Mouse (Mus musculus) heart, embryonic 16.5 days (tissue): ENCODE data around the gene Zp1. TPM values are rescaled to one million over a fixed set of nuclear protein-coding genes. Genes with fewer than 3 reads are reported as not detected.
A peak's percentile ranks its signal among the peaks of the same experiment; 100 is the strongest.

Experiments
- ATAC-seq: fragments of 200-750 bp; cut with Nextera tagmentation; replicated peaks from 2 replicates; pipeline ENCODE4 v1.8.0; 2017; ENCODE audit warnings: moderate number of reproducible peaks; ENCODE audit not compliant: insufficient read depth, low FRiP score; ENCODE audit errors: extremely low read depth
- H3K27ac ChIP-seq: fragments of 300-500 bp; sonication (generic); 2 replicates; pipeline ENCODE4 v1.5.1; 2014; ENCODE audit warnings: mild to moderate bottlenecking, low read length, control low read depth, moderate library complexity
- H3K27me3 ChIP-seq: fragments of 300-500 bp; sonication (generic); 2 replicates; pipeline ENCODE4 v1.6.1; 2014; ENCODE audit warnings: low read length, mixed read lengths; ENCODE audit not compliant: control insufficient read depth, insufficient read depth
- H3K36me3 ChIP-seq: fragments of 300-500 bp; sonication (generic); 2 replicates; pipeline ENCODE4 v1.6.1; 2014; ENCODE audit not compliant: control insufficient read depth, insufficient read depth
- H3K4me1 ChIP-seq: fragments of 300-500 bp; sonication (generic); 2 replicates; pipeline ENCODE4 v1.6.1; 2014; ENCODE audit warnings: low read length, mixed read lengths; ENCODE audit not compliant: control insufficient read depth, insufficient read depth
- H3K4me2 ChIP-seq: fragments of 300-500 bp; sonication (generic); 2 replicates; pipeline ENCODE4 v1.6.1; 2014; ENCODE audit warnings: low read depth, mild to moderate bottlenecking, control low read depth, low read length
- H3K4me3 ChIP-seq: fragments of 300-500 bp; sonication (generic); 2 replicates; pipeline ENCODE4 v1.5.1; 2014; ENCODE audit warnings: mild to moderate bottlenecking, control low read depth, low read length
- H3K9ac ChIP-seq: fragments of 300-500 bp; sonication (generic); 2 replicates; pipeline ENCODE4 v1.6.1; 2014; ENCODE audit warnings: low read length, control low read depth
- H3K9me3 ChIP-seq: fragments of 300-500 bp; sonication (generic); replicated peaks from 2 replicates; pipeline ENCODE4 v1.6.1; 2016; ENCODE audit warnings: low read length; ENCODE audit not compliant: control insufficient read depth
- WGBS: fragments of 180-500 bp; shearing (Covaris S2); extraction: QIAGEN DNeasy Blood & Tissue Kit; methylation state at CpG from one replicate; pipeline ENCODE4 v1.1.7; 2014; 5-methylcytosine and 5-hydroxymethylcytosine counted together
- polyA plus RNA-seq: library from polyadenylated mRNA; unstranded; fragments of >200 nt; fragmentation: Nextera tagmentation; extraction: Ambion mirVana; gene quantifications from 2 replicates; pipeline ENCODE4 v1.2.1, GENCODE M21; 2015

Zp1 gene
- polyA plus RNA-seq, 1 experiment from 2014 or later: 0.14 TPM

DNA sequence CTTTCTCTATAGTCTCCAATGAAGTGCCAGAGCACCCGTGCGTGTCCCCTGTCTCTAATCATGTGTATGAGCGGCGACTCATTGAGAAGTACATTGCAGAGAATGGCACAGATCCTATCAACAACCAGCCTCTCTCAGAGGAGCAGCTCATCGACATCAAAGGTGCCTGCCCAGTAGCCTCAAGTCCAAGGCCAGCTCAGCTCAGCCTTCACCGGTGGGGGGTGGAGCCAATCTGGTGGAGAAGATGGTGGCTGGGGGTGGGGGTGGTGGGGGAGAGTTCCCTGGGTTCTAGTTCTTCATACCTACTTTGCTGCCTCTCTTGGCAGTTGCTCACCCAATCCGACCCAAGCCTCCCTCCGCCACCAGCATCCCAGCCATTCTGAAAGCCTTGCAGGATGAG is 22.9 kb downstream of the Zp1 start:
- H3K4me3 ChIP-seq: peak overlapping the region; percentile 79
- H3K4me1 ChIP-seq: peaks cover 18% of the 10 kb centered on the region
- no peaks in the 10 kb centered on the region for H3K27me3 ChIP-seq
- H3K36me3 ChIP-seq: peaks cover 38% of the 10 kb centered on the region
- peak overlapping the region; percentile 90 for H3K9ac ChIP-seq
- H3K27ac ChIP-seq: peak overlapping the region; percentile 92
- WGBS: 71% methylated on average over 8 of the region's 8 CpGs
- H3K4me2 ChIP-seq: peak overlapping the region; percentile 80
- ATAC-seq: no peak
- H3K9me3 ChIP-seq: no peaks in the 10 kb centered on the region

DNA sequence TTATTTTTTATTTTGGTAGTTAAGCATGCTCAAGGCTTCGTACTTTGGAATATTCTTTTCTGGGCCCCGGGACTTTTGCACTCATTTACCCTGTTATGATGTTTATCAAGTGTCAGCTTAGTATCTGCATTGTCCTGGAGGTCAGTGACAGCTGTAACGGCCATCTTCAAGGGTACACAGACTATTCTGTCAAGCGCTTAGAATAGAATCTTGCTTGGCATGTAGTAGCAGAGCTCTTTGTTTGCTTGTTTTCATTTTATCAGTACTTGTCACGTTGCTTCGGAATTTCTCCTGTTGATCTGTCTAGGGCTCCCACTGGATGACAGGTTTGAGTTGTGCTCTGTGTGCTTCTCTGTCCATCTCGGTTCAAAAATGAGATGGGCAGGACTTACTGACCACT is 23.6 kb downstream of the Zp1 start:
- 39% methylated on average over 7 of the region's 7 CpGs for WGBS
- ATAC-seq: 0 out of 2 replicates have a peak, but pooled peaks have one; percentile 3
- peak overlapping the region; percentile 90 for H3K9ac ChIP-seq
- peaks cover 18% of the 10 kb centered on the region for H3K4me1 ChIP-seq
- H3K27me3 ChIP-seq: no peaks in the 10 kb centered on the region
- H3K4me2 ChIP-seq: peak overlapping the region; percentile 80
- H3K27ac ChIP-seq: peak overlapping the region; percentile 92
- H3K9me3 ChIP-seq: no peaks in the 10 kb centered on the region
- peaks cover 32% of the 10 kb centered on the region for H3K36me3 ChIP-seq
- H3K4me3 ChIP-seq: peak overlapping the region; percentile 79

DNA sequence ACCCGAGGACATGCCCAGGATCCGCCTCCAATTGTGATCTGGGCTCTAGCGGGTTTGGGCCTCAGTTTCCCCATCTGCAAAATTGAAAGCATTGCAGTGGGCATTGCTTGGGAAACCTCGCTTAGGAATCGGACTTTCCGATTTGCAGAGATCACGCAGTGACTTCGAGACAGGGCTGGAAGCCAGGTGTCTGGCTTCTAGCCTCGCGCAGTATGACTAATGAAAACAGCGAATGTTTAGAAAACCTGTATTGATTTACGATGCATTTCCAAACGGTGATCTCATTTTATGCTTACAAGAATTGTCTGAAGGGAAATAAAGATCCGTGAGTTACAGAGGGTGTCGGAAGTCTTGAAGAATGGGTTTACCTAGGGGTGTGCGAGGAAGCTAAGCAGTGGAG is 24.7 kb downstream of the Zp1 start:
- peak overlapping the region; percentile 79 for H3K4me3 ChIP-seq
- WGBS: 1% methylated on average over 16 of the region's 16 CpGs
- ATAC-seq: no peak

DNA sequence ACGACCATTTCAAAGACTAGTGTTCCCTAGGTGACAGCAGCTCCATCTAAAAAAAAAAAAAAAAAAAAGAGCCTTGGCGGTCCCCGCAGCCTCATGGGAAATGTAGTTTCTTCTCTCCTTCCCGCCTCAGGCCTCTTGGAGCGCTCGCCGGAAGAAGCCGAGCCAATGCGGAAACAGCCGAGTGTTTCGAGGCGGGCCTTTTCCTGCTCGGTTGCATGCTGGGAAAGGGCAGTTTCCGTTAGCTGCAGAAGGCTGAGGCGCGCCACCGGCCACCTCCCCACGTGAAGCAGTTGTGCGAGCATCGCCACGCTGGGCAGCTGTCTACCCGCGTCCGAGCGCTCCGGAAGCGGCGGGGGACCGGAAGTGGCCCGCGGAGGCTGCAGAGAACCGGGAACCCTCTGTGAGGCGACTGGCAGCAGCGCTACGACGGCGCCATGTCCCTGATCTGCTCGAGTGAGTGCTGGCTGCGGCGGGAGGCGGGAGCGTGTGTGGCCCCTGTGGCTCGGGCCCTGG is 25.4 kb downstream of the Zp1 start, which contains the start of gene Prpf19:
Prpf19 (plus strand) TSS at position 216 of the 513 bp plus-strand sequence.
- no peaks in the 10 kb centered on the region for H3K27me3 ChIP-seq
- H3K4me2 ChIP-seq: peak within 1 kb of the TSS; percentile 80
- H3K4me3 ChIP-seq: peak within 1 kb of the TSS; percentile 79
- H3K36me3 ChIP-seq: peaks cover 15% of the 10 kb centered on the region
- peak within 1 kb of the TSS; percentile 90 for H3K9ac ChIP-seq
- no peaks in the 10 kb centered on the region for H3K9me3 ChIP-seq
- peaks cover 18% of the 10 kb centered on the region for H3K4me1 ChIP-seq
- peak within 1 kb of the TSS; percentile 92 for H3K27ac ChIP-seq
- ATAC-seq: peak; percentile 92
- WGBS: under 1% methylated on average over 43 of the region's 43 CpGs

More for the DNA sequence above, 24.7 kb downstream of the Zp1 start:
- Histone ChIP-seq H3K36me3 (peaks cover 21% of the 10 kb centered on the region), H3K9ac (peak overlapping the region; percentile 90), H3K4me2 (peak overlapping the region; percentile 80), H3K9me3 (no peaks in the 10 kb centered on the region), H3K27me3 (no peaks in the 10 kb centered on the region), H3K27ac (peak overlapping the region; percentile 92), H3K4me1 (peaks cover 18% of the 10 kb centered on the region)

DNA sequence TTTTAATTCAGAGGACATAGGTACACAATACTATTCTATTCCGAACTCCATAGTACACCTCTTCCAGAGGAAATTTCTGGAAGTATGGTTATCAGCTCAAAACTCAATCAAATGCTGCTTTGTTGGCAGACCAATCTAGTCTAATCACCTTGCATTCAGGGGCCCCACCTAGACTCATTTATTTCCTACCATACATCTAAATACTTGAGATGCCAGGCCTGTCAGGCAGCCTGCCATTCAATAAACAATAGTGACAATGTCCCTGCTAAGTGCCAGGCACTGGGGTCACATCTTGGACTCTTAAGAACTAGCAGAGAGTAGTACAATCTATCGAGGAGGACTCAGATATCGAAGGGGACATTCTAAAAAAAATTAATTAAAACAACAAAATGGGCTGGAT is 28.2 kb downstream of the Zp1 start:
- Histone ChIP-seq H3K27ac (no peak overlapping the region), H3K27me3 (no peaks in the 10 kb centered on the region), H3K4me3 (no peak overlapping the region), H3K9me3 (no peaks in the 10 kb centered on the region), H3K4me2 (no peak overlapping the region), H3K4me1 (peaks cover 13% of the 10 kb centered on the region), H3K9ac (no peak overlapping the region), H3K36me3 (no peaks in the 10 kb centered on the region)
- no peak for ATAC-seq
- WGBS: 87% methylated on average over 3 of the region's 3 CpGs

DNA sequence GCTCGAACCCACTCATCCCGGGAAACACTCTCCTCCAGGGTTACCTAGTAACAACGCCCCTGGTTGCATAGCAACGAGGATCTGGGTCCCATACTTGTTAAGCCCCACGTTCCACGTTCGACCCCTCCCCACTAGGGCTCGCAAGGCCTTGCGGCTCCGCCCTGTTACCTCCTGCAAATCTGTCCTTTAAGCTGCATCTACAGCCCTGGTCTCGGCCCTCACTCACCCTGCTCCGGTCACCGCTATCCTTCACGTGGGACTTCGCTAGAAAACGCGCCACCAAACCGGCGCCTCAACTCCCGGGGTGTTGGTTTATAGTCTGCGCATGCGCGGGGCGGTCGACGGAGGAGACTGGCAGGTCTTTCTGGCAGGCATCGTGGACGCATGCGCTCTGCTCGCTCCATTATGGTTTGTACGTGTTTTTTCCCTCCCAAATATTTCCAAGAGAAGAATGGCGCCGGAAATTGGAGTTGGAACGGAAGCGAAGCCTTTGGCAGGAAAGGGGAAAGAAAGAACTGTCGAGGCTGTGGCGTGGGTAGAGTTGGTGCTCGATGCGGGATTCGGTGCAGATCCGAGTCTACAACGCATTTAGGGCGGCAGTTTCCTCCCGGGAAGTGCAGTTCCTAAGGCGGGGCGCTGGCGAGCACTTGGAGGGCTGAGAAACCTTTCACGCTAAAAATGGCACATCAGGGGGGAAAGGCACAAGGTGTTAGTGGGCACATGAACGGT is 38.8 kb downstream of the Zp1 start, which contains the start of gene Tmem109:
Tmem109 (minus strand) TSS at position 576 of the 729 bp plus-strand sequence.
- Histone ChIP-seq H3K27ac (peak within 1 kb of the TSS; percentile 95), H3K27me3 (no peaks in the 10 kb centered on the region), H3K4me2 (peak within 1 kb of the TSS; percentile 91), H3K9me3 (peaks cover 7% of the 10 kb centered on the region), H3K36me3 (no peaks in the 10 kb centered on the region; the same call in 1 of the 2 replicates), H3K9ac (peak within 1 kb of the TSS; percentile 82), H3K4me1 (peaks cover 14% of the 10 kb centered on the region), H3K4me3 (peak within 1 kb of the TSS; percentile 73)
- WGBS: under 1% methylated on average over 49 of the region's 49 CpGs
- ATAC-seq: peak; percentile 92

DNA sequence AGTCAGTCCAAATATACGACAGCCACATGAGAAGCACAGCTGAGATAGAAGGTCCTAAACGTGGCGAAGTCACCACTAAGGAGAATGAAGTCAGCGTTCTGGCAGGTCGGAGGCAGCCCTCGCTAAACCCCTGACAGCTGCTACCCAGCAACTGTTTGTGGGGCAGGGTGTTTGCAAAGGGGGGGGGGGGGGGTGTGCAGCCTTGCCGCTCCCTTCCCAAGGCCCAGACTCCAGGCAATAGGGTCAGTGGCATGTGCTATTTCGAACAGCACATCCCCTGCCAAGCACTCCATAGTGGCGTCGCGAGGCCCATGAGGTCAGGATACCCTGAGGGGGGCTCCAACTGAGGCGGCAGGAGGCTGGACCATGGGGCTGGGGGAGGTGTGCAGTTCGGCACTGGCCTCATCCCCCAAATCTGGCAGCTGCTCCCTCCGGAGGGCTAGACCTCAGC is 39.4 kb downstream of the Zp1 start:
- H3K27ac ChIP-seq: peak overlapping the region; percentile 95
- H3K4me3 ChIP-seq: peak overlapping the region; percentile 73
- H3K4me1 ChIP-seq: peaks cover 14% of the 10 kb centered on the region
- peak overlapping the region; percentile 82 for H3K9ac ChIP-seq
- peak overlapping the region; percentile 91 for H3K4me2 ChIP-seq
- peaks cover 7% of the 10 kb centered on the region for H3K9me3 ChIP-seq
- peak; percentile 68 for ATAC-seq
- under 1% methylated on average over 14 of the region's 14 CpGs for WGBS
- H3K27me3 ChIP-seq: no peaks in the 10 kb centered on the region
- no peaks in the 10 kb centered on the region; the same call in 1 of the 2 replicates for H3K36me3 ChIP-seq

DNA sequence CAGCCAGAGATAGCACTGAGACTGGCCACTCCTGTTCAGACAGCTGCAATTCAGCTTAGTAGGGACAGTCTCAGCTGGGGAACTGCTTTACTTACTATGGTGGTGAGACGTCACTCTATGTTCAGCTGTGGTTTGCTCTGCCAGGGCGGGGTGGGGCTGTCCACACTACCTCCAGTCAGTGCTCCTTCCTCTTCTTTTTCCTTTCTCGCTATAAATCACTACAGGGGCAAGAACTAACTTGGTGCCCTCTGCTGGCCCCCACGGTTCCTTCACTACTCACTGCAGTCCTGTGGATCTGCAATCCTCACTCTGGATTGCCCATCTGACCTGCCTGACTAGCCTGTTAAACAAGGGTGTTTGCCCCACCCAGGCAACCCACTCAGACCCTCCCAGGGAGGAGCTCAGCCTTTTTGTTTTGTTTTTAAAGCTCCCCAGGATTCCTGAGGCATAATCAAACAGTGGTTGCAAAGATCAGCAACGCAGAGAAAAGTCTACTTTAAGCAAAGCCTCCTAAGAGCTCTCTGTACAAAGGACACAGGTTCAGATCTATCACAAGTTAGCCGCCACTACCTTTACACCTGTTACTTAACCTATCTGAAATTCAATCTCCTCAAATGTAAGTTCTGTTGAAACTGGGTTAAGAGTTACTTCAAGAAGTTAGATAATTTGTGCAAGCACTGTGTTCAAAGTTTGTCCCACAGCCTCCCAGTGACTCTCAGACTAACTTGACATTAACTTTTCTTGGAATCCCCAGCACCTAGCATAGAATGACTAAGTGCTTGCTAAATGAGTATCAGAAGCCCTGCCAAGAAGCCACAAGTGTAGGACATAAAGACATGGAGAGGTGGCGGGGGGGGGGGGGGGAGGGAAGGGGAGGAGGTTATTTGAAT is 40.1 kb downstream of the Zp1 start:
- ATAC-seq: no peak
- peak overlapping the region; percentile 73 for H3K4me3 ChIP-seq
- no peaks in the 10 kb centered on the region for H3K27me3 ChIP-seq
- H3K36me3 ChIP-seq: no peaks in the 10 kb centered on the region; the same call in 1 of the 2 replicates
- peak overlapping the region; percentile 82 for H3K9ac ChIP-seq
- WGBS: 39% methylated on average over 7 of the region's 7 CpGs
- peaks cover 14% of the 10 kb centered on the region for H3K4me1 ChIP-seq
- peak overlapping the region; percentile 91 for H3K4me2 ChIP-seq
- H3K27ac ChIP-seq: peak overlapping the region; percentile 95
- peaks cover 7% of the 10 kb centered on the region for H3K9me3 ChIP-seq
